Comparison of ENCODE assay signal across 9 mouse cellular contexts in the genomic region with DNA sequence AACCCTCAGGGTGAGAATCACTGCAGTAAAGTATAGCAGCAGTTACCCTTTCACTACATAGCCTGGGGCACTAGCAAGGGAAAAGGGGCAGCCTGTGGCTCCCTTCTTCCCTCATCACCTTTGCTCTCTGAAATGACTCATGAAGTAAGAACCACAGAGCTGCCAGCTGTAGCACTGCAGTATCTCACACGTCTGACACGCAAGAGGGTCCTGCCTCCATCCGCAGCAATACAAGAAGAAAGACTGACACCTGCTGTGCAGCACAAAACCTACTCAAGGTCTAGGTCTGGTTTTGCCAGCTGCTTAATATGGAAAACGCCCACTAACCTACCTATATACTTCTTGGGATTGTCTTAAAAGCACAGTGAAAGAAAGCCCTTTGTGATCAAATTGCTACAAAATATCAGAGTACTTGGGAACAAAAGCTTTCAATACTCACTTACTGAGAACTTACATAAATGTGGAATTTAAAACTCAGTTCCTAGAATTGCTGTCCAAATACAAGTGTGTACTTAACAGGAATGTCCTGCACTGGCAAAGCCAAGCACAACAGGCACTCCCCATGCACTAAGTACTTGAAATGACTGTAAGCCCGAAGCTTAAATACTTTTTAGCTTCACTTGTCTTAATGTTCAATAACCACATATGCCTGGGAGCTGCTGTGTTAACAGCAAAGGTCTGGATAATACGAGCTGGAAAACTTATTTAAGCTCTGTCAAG. TPM values are rescaled to one million over a fixed set of nuclear protein-coding genes. Genes with fewer than 3 reads are reported as not detected.
A peak's percentile ranks its signal among the peaks of the same experiment; 100 is the strongest.
DNase-seq lines count a peak whose midpoint lies in the region; ATAC-seq and TF ChIP-seq lines count a peak whose summit lies in the region.
"Had no signal": no experiment of that assay in that cellular context is flagged by ENCODE, and none has a peak within 500 bp of the region (broad histone marks: within the 10 kb centered on the region; RNA-seq: fewer than 3 reads in every experiment).

No protein-coding gene starts in this region.

- ATAC-seq in heart, embryonic 13.5 days (ENCODE audit: extremely low read depth, insufficient number of reproducible peaks, low FRiP score, low TSS enrichment), result no peak
- ATAC-seq in midbrain, embryonic 13.5 days, result no peak
- ATAC-seq in heart, postnatal 0 days (ENCODE audit: insufficient read depth, low read depth), result no peak

- DNase-seq in heart, adult 9 months (ENCODE audit: low spot score in 2 of 2), result no peak
- no peak for DNase-seq in midbrain, embryonic 10.5 days (ENCODE audit: low spot score)
- DNase-seq in heart, postnatal 0 days (ENCODE audit: low spot score), result peak; percentile 38
- DNase-seq in retina, postnatal 1 day, result peak; percentile 32
- no peak for DNase-seq in right cerebral cortex, postnatal 4 days
- DNase-seq: left cerebral cortex, postnatal 4 days had no signal

- H3K36me3 ChIP-seq in heart, embryonic 13.5 days, result peaks cover 4% of the 10 kb centered on the region
- no peaks in the 10 kb centered on the region for H3K36me3 ChIP-seq in midbrain, embryonic 13.5 days
- 0 out of 2 replicates have a peak, but pooled peaks cover 2% of the 10 kb centered on the region for H3K36me3 ChIP-seq in midbrain, embryonic 10.5 days
- H3K36me3 ChIP-seq in heart, postnatal 0 days (replicated peaks; ENCODE audit: control insufficient read depth, insufficient read depth, low read length), result 0 out of 2 replicates have a peak, but pooled peaks cover 7% of the 10 kb centered on the region

- peaks cover 46% of the 10 kb centered on the region for H3K4me1 ChIP-seq in heart, embryonic 13.5 days
- H3K4me1 ChIP-seq in midbrain, embryonic 13.5 days (replicated peaks), result peaks cover 28% of the 10 kb centered on the region
- H3K4me1 ChIP-seq in midbrain, embryonic 10.5 days, result peaks cover 29% of the 10 kb centered on the region
- peaks cover 9% of the 10 kb centered on the region for H3K4me1 ChIP-seq in heart, postnatal 0 days (ENCODE audit: control insufficient read depth, insufficient read depth)

- H3K27ac ChIP-seq in heart, embryonic 13.5 days (replicated peaks), result peak overlapping the region; percentile 8; the same call in 1 of the 2 replicates
- H3K27ac ChIP-seq in midbrain, embryonic 13.5 days, result no peak overlapping the region
- no peak overlapping the region for H3K27ac ChIP-seq in midbrain, embryonic 10.5 days (replicated peaks)
- peak overlapping the region; percentile 95; the same call in 1 of the 2 replicates for H3K27ac ChIP-seq in heart, postnatal 0 days (ENCODE audit: low read depth)

- no peaks in the 10 kb centered on the region for H3K27me3 ChIP-seq in heart, embryonic 13.5 days (replicated peaks)
- H3K27me3 ChIP-seq in midbrain, embryonic 13.5 days, result peaks cover 13% of the 10 kb centered on the region; the same call in 1 of the 2 replicates
- H3K27me3 ChIP-seq in midbrain, embryonic 10.5 days (ENCODE audit: low read depth, poor library complexity, severe bottlenecking), result peaks cover 41% of the 10 kb centered on the region
- no peaks in the 10 kb centered on the region for H3K27me3 ChIP-seq in heart, postnatal 0 days (ENCODE audit: control insufficient read depth, insufficient read depth, low read length)

- 37% methylated on average over 6 of the region's 6 CpGs for WGBS in heart, embryonic 13.5 days
- WGBS in midbrain, embryonic 13.5 days, result 53% methylated on average over 6 of the region's 6 CpGs
- WGBS in midbrain, embryonic 10.5 days, result 70% methylated on average over 6 of the region's 6 CpGs
- WGBS in heart, postnatal 0 days, result 39% methylated on average over 6 of the region's 6 CpGs

- H3K9me3 ChIP-seq in heart, embryonic 13.5 days, result no peaks in the 10 kb centered on the region
- 0 out of 2 replicates have a peak, but pooled peaks cover under 1% of the 10 kb centered on the region for H3K9me3 ChIP-seq in midbrain, embryonic 13.5 days
- no peaks in the 10 kb centered on the region for H3K9me3 ChIP-seq in midbrain, embryonic 10.5 days (replicated peaks)
- no peaks in the 10 kb centered on the region for H3K9me3 ChIP-seq in heart, postnatal 0 days (replicated peaks; ENCODE audit: control insufficient read depth, low read length)

- H3K4me3 ChIP-seq in heart, embryonic 13.5 days, result peak overlapping the region; percentile 83
- no peak overlapping the region for H3K4me3 ChIP-seq in midbrain, embryonic 13.5 days (replicated peaks)
- no peak overlapping the region for H3K4me3 ChIP-seq in midbrain, embryonic 10.5 days
- no peak overlapping the region for H3K4me3 ChIP-seq in heart, postnatal 0 days (ENCODE audit: low read depth, low read length)
- H3K4me3 ChIP-seq: erythroblast, embryonic 14.5 days had no signal

- no peak for TF ChIP-seq CTCF in heart, postnatal 0 days (IDR thresholded peaks at IDR 0.05; ENCODE audit: low read depth)

- H3K4me2 ChIP-seq in heart, embryonic 13.5 days, result peak overlapping the region; percentile 75
- H3K4me2 ChIP-seq in midbrain, embryonic 13.5 days (replicated peaks), result 0 out of 2 replicates have a peak overlapping the region, but pooled peaks have one; percentile 70
- H3K4me2 ChIP-seq in heart, postnatal 0 days (ENCODE audit: low read depth, low read length), result peak overlapping the region; percentile 89

- no peak for TF ChIP-seq EP300 in heart, postnatal 0 days (IDR thresholded peaks at IDR 0.05; ENCODE audit: low read depth)

- H3K9ac ChIP-seq in heart, embryonic 13.5 days, result peak overlapping the region; percentile 93
- H3K9ac ChIP-seq in midbrain, embryonic 13.5 days (replicated peaks), result no peak overlapping the region; the same call in 1 of the 2 replicates
- no peak overlapping the region for H3K9ac ChIP-seq in heart, postnatal 0 days (replicated peaks; ENCODE audit: low read depth, low read length)

RNA-seq across cellular contexts. Expression of a gene that starts 2.0 kb away (rescaled TPM):
- polyA plus RNA-seq in heart, embryonic 13.5 days (2015; fragmentation: Nextera tagmentation; extraction: Ambion mirVana), result 83.0 and 84.1 TPM in 2 replicates
- 37.3 and 39.1 TPM in 2 replicates for polyA plus RNA-seq in midbrain, embryonic 13.5 days (2015; fragmentation: Nextera tagmentation; extraction: Ambion mirVana)
- polyA plus RNA-seq in midbrain, embryonic 10.5 days (2016; fragmentation: Nextera tagmentation; extraction: Ambion mirVana), result 46.8 and 49.4 TPM in 2 replicates
- 56.1 and 89.3 TPM in 2 replicates for total RNA-seq in heart, postnatal 0 days (2014; rRNA removed; ENCODE audit: low replicate concordance)
- 183 and 200 TPM in 2 replicates for polyA plus RNA-seq in heart, postnatal 0 days (2015; fragmentation: Nextera tagmentation; extraction: Ambion mirVana)

Comparison
In these comparisons a context has a peak if more than half of its experiments do, and no peak if none do; other contexts are left out.
1. DNase-seq: peak in heart, postnatal 0 days (single experiment) and retina, postnatal 1 day (single experiment); none in heart, adult 9 months (0 of 2), midbrain, embryonic 10.5 days (single experiment) and right cerebral cortex, postnatal 4 days (single experiment).
2. H3K27ac ChIP-seq: peak in heart, embryonic 13.5 days (single experiment) and heart, postnatal 0 days (single experiment); none in midbrain, embryonic 13.5 days (single experiment) and midbrain, embryonic 10.5 days (single experiment).
3. Peak in every context shown above with its lines, with median percentiles within 50 percentile points of each other: H3K4me2 ChIP-seq.